Mouse (Mus musculus) adrenal gland, adult 2 months (tissue): Measurements from ENCODE around the gene AI854703. TPM values are rescaled to one million over a fixed set of nuclear protein-coding genes. Genes with fewer than 3 reads are reported as not detected.

Experiments used
- DNase-seq: peaks from one replicate; pipeline ENCODE4 v3.0.0; 2021
- polyA plus RNA-seq: library from polyadenylated mRNA; depleted of rRNA; stranded (reverse); fragments of >200 nt; gene quantifications from 2 replicates; pipeline ENCODE4 v1.2.3, GENCODE M21; 2012
- total RNA-seq, 2 experiments: library from RNA; stranded (reverse); gene quantifications; 2 replicates each; pipeline ENCODE4 v1.2.3; 2021

The AI854703 gene
- total and polyA plus RNA-seq, 3 experiments: 1.9 to 7.6 (median 2.0) TPM

DNA sequence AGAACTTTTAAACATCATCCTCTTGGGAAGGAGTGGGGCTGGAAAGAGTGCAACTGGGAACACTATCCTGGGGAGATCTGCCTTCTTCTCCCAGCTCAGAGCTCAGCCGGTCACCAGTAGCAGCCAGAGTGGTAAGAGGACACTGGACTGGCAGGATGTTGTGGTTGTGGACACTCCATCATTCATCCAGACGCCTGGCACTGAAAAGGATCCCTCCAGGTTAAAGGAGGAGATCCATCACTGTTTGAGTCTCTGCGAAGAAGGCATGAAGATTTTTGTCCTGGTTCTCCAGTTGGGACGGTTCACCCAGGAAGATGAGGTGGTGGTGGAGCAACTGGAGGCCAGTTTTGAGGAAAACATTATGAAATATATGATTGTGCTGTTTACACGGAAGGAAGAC is 32.2 kb downstream of the AI854703 start:
- DNase-seq: no peak

DNA sequence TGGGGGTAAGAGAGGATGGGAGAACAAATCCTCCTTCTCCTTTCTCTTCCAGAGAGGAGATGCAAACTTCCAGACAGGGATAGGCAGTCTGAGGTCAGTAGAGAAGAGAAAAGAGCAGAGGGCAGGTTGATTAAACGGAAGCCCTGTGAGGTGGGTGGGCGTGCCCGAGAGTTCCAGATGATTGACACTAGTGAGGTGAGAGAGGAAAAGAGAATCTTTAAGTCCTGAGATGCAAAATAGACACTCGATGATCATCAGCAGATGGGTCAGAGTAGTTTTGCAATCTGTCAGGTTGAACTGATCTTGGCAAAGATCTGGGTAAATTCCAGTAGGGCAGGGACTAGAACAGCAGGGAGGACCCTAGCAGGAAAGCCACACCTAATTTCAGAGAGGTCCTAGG is 38.2 kb downstream of the AI854703 start:
- no peak for DNase-seq

DNA sequence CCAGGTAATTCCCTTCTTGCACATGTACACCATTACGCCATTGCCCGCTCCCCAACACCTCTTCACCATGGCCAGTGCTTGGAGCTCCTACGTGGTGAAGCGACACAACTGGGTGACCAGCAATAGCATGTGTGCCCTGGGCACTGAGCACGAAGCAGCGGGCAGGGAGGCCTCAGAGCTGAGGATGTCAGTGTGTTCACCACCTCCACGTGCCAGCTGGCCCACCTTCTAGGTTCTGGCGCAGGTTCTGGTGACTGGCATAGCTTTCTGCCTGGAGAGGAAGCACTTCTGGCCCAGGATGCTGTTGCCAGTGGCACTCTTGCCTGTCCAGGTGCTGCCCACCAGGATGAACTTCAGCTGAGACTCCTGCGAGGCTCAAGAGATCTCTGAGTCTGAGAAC is 38.9 kb downstream of the AI854703 start:
- no peak for DNase-seq

DNA sequence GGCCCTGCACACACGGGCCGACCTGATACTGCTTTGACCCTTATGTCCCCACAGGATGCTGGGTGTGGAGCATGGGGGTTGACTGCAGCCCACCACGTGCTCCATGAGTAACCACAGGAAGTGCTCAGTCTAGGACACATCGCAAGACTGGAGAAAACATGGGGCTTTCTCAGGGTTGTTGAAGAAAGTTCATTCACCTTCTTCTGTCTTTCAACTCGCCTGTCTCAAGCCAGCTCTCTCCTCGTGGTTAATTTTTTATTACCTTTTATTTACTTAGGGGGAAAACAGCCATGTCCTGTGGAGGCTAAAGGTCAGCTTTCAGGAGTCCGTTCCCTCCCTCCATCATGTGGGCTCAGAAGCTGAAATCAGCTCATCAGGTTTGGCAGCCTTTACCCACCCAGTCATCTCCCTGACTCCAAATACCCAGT is 39.6 kb downstream of the AI854703 start:
- no peak for DNase-seq

DNA sequence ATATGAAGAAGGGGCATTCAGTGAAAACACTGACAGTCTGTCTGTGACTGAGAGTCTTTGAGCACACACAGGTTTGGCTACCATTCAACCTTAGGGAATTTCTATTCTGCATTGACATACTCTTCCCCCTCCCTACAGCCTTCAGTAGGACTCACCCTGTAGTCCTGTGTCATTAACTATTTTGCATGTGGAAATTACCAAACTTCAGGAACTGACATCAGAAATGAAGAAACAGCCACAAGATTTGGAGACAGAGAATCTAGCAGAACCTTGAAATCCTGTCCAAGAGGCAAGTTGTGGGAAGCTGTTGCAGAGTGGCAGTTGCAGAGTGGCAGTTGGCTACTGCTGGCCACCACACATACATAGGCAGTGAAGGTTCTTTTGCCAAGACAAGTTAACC is 41.5 kb downstream of the AI854703 start:
- DNase-seq: no peak

DNA sequence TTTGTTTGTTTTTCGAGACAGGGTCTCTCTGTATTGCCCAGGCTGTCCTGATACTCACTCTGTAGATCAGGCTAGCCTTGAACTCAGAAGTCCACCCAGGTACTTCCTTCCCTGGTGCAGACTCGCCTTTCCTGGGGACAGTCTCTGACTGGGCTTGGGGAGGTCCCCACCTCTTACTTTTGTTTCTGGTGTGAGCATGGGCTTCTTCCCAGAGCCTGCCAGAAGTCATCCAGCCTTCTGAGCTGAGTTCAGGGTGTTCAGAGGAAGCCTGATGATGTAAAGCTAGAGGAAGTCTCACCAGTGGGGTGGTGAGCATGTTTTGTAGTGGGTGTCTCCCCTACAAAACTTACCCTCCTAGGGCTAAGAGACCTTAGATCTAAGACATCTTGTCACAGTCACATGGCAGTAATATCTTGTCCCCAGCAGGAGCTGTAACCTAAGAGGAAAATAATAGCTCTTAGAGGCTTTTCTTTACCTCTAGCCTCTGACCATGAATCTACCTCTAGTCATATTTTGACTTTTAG is 42.9 kb downstream of the AI854703 start:
- no peak for DNase-seq

DNA sequence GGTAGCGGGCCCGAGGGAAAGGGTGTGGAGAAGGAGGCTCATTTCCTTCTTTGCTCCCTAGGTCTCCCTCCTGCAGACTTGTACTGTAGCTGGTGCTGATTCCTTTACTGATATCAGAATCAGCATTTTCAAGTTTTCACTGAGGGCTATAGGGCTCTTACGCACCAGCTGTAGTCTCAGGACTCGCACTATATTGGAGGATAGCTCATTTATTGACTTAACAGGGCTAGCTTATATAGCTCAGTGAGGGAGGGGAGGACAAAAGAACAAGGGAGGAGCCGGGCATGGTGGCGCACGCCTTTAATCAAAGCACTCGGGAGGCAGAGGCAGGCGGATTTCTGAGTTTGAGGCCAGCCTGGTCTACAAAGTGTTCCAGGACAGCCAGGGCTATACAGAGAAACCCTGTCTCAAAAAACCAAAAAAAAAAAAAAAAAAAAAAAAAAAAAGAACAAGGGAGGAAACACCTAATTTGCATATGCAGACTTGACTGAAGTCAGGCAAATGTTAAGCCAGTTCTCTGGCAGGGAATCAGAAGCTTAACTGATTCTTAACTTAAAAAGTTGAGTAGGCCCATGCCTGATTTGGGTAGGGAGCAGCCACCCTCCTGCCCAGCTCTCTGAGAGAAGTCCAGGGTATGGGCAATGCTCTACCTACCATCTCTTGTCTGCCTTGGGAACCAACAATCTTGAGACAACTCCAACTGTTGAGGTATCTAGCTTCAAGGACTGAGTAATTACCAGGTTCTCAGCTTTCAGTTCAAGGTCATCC is 47.9 kb downstream of the AI854703 start:
- DNase-seq: no peak

DNA sequence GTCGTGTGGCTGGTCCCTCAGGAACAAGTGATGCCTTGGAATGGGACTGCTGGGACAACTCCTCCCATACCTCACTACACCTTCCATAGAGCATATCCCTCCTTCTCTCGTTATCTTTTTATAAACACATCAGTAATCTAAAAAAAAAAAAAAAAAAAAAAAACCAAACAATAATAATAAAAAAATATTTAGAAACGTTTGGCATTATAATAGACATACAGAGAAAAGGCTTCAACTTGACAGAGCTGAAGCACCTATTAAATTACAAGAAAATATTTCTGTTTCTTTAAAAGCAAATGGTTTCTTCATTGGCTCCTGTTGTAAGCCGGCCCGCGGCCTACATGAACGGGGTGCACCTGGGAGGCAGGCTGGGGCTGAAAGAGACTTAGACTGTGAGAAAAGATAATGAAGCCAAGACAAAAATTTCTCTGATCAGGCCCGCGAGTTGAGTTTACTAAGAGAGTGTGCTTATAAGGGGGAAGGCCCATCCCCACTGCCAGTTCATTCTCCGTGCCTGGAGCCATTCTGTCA is 48.9 kb downstream of the AI854703 start:
- no peak for DNase-seq

DNA sequence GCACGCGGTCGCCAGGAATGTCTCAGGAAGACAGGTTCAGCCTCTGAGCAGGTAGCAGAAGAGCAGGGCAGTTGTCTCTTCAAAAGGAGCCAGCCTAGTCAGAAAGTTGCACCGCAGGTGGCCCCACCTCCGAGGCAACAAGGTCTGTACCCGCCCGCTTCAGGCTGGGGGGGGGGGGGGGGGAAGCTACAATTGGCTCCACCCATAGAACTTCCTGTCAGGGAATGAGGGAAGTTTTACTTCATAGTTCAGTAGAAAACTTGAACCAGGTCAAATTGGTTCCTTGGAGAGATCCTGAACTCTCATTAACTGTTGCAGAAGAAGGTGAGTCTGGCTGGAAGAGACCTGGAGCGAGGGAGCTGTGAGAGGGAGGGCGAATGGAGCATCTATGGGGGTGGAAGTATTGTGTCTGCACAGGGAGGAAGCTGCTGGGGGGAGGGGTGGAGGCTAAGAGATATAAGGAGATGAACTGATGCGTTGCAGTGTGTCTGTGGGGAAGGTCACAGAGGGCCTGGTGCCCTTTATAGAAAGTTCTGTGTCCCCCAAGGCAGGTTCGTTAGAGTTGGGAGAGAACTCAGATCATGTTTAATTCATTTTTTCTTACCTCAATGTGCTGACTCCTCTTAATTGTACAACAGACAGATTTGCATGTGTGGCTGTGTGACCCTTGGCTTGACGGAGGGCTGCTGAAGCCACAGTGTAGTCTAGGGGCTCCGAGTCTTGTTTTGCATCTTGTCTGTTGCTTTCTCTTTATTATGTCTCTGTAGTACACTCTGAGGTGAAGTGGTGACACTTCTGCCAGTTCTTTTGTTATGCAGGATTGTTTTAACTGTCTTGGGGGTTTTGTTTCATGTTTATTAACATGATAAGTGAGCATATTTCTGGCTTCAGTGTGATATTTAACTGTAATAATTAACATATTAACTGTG is 49.6 kb downstream of the AI854703 start, which contains the start of gene Gimap9:
Gene Gimap9, plus strand, starts transcription at position 199 of the 929 bp plus-strand sequence.
- peak; percentile 49 for DNase-seq

DNA sequence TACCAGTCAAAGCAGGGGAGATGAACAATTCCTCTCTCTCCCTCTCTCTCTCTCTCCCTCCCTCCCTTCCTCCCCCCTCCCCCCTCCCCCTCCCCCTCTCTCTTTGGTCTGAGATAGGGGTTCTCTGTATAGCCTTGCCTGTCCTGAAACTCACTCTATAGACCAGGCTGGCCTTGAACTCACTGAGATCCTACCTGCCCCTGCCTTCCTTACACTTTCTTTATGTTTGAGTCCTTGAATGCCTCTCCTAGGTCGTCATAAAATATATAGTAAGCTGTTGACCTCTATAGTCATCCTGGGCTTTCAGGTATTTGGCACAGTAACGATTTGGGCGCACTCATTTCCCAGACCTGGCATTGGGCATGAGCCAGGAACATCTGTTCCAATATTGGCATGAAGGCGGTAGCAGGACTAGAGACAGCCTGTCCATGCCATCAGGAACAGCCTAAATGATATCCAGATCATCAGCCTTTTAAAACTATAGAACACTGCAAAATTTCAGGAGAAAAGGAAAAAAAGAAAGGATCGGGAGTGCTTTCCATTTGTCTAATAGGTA is 50.4 kb downstream of the AI854703 start:
- no peak for DNase-seq

DNA sequence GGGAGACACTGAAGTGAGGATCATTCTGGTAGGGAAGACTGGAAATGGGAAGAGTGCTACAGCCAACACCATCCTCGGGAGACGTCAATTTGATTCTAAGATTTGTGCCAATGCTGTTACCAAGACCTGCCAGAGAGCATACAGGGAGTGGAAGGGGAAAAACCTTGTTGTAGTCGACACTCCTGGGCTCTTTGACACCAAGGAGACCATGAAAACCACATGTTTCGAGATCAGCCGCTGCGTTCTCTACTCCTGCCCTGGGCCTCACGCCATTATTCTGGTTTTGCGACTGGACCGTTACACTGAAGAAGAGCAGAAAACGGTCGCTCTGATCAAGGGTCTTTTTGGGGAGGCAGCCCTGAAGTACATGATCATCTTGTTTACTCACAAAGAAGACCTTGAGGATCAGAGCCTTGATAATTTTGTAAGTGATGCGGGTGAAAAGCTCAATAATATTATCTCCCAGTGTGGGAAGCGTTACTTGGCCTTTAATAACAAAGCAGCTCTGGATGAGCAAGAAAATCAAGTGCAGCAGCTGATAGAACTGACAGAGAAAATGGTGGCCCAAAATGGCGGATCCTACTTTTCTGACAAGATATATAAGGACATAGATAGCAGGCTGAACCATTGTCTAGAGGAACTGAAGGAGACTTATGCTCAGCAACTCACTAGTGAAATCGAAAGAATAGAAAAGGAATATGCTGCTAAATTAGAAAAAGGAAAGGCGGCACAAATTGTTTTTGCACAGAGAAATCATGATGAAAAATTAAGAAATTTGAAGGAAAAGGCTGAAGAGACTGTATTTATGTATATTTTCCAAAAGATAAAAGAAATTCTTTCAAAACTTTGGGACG is 51.2 kb downstream of the AI854703 start:
- no peak for DNase-seq

DNA sequence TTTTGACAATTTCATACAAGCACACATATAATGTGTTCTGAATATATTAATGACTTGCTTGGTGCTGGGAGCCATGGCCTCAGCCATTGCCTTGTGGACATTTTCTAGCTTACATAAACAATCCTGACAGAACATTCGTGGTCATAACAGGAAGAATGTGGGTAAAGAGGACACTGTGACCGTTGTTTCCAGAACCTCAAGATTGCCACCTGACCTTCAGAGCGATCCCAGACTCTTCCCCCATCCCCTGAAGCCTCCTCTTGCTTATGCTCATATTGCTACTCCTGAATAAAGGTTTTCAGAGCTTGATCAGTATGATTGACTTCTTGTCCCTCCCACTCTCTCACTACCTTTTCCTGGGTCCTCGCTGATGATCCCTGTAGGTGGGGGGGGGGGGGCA is 51.8 kb downstream of the AI854703 start:
- no peak for DNase-seq

DNA sequence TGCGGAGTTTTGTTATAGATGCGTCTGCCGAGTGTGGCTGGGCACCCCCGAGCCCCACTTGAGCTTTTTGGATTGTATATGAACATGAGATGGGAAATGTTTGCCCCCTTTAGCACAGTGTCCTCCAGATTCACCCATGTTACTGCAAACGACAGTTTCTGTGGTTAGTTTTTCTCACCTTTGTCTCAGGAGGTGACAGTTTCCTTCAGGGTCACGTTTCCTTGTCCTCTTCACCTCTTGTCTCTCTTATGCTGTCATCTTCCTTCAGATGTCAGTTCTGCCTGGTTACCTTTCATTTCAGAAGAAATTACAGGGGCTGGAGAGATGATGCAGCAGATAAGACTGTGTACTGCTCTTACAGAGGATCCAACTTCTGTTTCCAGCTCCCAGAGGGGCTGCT is 53.1 kb downstream of the AI854703 start:
- DNase-seq: no peak

DNA sequence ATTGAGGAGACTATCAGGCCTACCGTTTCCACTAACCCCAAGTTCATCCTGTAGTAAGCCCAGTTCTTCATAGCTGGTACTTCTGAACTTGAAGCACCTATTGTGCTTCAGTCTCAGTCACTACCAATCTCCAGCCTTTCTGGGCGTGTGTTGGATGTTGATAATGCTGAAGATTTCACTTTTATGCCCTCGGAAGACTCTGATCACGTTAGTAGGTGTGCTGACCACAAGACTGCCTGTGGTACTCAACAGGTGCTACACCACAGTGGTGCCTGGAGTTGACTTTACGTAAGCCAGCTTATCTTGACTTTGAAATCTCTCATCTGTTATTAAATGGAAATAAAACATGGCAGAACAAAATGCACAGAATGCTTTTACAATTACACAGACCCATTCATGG is 53.9 kb downstream of the AI854703 start:
- no peak for DNase-seq

DNA sequence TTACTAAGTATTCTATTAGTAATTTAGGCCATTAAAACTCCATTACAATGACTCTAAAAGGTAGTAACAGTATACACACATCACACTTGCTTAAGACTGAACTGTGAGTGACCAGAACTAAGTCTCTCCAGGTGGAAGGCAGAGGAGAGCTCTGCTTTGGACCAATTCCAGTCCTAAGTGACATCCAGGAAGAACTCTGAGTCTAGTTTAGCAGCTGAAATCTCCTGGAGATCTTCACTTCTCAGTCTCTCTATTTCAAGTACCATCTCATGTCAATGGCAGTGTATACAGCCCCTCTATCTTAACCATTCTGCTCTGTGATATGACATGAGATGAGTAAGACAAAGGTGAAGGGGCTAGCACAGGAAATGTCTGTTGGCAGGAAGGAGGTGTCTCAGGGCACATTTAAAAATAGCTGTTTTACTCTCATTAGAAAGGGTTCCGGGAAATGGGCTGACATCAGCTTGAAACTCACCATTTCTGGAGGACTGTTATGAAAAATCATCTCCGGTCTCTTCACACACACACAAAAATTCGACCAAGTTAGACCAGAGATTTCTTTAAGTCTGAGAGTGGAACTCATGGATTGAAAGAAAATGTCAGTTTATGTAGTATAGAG is 55.0 kb downstream of the AI854703 start:
- no peak for DNase-seq

DNA sequence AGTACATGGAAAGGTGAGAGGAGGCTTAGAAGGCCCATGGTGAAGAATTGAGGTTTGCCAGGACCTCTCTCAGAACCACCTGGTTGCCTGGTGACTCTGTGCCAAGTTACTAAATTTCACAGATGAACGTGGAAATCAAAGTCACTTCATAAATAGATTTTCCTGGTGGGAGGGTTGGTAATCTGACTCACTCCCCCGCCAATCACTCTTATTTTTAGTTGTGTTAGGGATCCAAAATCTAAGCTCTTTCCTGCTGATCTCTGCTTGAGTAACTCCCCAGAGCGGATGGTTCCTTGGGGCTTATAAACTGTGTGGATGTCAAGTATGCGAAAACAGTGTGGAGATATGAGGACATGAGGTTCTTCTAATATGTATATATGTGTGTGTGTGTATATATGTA is 55.7 kb downstream of the AI854703 start:
- no peak for DNase-seq
